Mouse (Mus musculus) lung, adult 2 months (tissue): ENCODE measurements around the gene Sgpp2.

Experiments used
- CTCF ChIP-seq: fragments of 200-500 bp; IDR thresholded peaks from 2 replicates; pipeline ENCODE4 v1.5.1; 2011; ENCODE audit warnings: mild to moderate bottlenecking, low read length, control low read depth; ENCODE audit not compliant: insufficient read depth
- POLR2A ChIP-seq: fragments of 200-500 bp; IDR thresholded peaks from 2 replicates; pipeline ENCODE4 v1.6.1; 2011; ENCODE audit warnings: low read depth, mild to moderate bottlenecking, control low read depth, low read length, borderline replicate concordance; ENCODE audit errors: extremely low read depth

DNA sequence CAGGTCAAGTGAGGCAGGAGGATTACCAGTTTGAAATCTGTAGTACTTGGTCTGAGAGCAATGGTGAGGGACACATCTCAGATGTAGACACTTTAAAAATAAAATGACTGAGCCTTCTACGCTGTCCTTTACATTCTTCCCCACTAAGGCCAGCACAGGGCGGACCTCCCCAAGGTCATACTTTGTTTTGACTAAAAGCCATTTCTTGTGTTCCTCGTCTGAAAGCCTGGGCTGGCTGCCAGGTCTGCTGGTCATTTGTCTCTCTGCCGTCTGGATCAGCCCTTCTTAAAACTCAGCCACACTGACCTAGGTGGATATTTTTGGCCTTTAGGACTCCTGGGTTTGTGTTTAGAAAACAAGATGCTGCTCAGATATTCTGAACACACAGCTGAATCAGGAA lies 45.0 kb downstream of the Sgpp2 start:
- no peak for TF ChIP-seq CTCF
- TF ChIP-seq POLR2A: no peak
